Mouse (Mus musculus) lung, postnatal 36 days (tissue): ENCODE measurements around the gene Pcmt1.
A peak's percentile ranks its signal among the peaks of the same experiment; 100 is the strongest.

ENCODE experiments used
- DNase-seq: peaks from one replicate; pipeline ENCODE4 v3.0.0; 2022; ENCODE audit warnings: mixed read lengths

Gene Pcmt1

DNA sequence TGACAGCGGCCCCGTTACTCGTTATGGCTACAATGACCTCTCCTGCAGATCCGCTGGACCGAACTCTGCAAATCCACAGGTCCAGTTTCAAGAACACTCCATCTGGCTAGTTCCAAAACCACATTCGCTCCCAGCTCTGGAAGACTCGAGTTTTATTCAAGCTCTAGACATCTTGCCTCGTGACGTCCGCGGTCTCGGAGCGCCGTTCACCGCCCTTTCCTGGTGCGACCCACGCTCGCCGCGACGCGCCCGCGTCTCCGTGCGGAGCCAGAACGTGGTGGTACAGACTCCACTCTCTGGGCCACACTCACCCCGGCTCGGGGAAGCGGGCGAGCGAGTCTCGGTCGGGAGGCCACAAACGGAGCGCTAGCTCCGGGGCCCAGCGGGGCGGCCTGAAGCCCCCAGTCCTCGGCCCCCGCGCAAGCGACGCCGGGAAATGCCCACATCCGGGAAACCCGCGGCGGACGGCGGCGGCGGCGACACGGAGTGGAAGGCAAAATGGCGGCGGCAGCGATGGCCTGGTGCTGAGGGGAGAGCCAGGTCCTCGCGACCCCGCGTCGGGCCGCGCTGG lies at the start of gene Pcmt1, which contains the start of gene Lats1:
TSS of gene Pcmt1 (minus strand) at position 406 of the 571 bp plus-strand sequence.
TSS of gene Lats1 (plus strand) at position 484 of the 571 bp plus-strand sequence.
- DNase-seq: peak; percentile 83

DNA sequence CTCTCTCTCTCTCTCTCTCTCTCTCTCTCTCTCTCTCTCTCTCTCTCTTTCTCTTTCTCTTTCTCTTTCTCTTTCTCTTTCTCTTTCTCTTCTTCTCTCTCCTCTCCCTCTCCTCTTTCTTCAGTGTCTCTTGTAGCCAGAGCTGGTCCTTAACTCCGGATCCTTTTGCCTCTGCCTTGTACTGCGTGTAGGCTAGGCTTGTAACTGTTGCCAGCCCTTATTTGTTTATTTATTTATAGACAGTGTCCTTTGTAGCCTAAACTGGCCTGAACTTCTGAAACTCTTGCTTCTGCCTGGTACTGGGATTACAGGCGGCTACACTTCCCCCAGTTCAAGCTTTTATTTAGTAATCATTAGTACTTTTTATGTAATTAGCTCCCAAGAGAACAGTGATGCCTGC lies 46.1 kb upstream of the Pcmt1 start:
- no peak for DNase-seq

DNA sequence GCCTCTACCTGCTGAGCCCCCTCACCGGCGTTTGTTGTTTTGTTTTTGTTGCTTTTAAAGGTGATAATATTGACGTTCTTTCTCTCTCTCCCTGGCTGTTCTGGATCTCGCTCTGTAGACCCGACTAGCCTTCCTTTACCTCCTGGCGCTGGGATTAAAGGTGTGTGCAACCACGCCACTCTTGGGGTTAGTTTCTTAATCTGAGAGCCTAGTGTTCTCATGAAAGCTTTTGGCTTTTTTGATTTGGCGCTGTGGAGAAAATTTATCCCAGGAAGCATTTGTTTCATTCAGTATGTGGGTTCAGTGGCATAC lies 45.5 kb upstream of the Pcmt1 start:
- no peak for DNase-seq

DNA sequence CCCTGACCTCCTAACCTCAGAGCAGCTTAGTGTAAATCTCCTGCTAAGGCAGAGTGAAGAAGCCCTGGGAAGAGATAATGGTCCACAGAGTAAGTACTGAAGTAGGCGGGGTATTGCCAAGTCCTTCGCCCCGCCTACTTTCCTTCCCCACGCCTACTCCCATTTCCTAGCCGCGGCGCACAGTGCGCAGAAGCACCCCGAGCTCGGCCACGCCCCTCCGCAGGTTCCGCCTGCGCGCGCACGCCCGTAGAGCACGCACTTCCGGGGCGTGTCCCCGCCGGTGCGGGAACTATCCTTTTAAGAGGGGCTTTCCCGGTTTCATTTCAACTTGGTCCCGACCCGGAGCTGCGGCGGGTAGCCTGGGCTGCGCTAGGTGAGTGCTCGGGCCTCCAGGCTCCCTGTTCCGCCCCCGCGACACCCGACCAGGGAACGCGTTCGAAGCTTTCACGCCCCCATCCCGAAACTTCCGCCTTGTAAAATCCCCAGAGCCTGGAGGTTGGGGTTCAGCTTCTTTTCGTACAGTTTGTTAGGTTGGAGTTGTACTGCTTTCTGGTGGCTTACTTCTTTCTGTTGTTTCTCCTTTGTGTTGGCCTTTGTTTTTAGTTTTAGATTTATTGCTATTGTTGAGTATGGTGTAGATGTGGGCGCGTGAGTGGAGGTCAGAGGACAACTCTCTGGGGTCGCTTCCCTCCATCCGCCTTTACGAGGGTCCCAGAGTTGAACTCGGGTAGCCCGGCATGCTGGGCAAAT lies 45.0 kb upstream of the Pcmt1 start, which contains the start of gene Katna1:
TSS of gene Katna1 (plus strand) at position 250 of the 750 bp plus-strand sequence.
- DNase-seq: peak; percentile 97

- no peak for DNase-seq
Observed at GRCm38 (mm10) chr10:7715056-7715455, 34.1 kb upstream of the Pcmt1 start.

DNA sequence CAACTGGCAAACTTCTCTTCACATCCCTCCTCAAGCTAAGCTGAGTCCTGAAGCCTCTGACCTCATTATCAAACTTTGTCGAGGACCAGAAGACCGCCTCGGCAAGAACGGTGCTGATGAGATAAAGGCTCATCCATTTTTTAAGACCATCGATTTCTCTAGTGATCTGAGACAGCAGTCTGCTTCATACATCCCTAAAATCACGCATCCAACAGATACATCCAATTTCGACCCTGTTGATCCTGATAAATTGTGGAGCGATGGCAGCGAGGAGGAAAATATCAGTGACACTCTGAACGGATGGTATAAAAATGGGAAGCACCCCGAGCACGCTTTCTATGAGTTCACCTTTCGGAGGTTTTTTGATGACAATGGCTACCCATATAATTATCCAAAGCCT lies 31.6 kb upstream of the Pcmt1 start:
- no peak for DNase-seq

GRCm38 (mm10) chr10:7710121-7710520 lies 29.2 kb upstream of the Pcmt1 start:
- DNase-seq: no peak

GRCm38 (mm10) chr10:7702586-7702985 lies 21.6 kb upstream of the Pcmt1 start:
- no peak for DNase-seq

DNA sequence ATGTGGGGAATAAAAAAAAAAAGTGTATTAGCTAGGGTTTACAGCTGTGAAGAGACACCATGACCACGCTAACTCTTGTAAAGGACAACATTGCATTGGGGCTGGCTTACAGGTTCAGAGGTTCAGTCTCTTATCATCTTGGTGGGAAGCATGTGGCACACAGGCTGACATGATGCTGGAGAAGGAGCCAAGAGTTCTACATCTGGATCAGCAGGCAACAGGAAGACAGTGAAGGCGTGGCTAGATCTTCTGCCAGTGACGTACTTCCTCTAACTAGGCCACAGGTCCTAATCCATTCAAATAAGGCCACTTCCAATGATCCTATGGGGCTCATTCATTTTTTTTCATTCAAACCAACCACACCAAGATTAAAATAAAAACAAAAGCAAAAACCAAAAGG lies 19.2 kb upstream of the Pcmt1 start:
- DNase-seq: no peak

GRCm38 (mm10) chr10:7695286-7695685 lies 14.3 kb upstream of the Pcmt1 start:
- peak; percentile 6 for DNase-seq

- DNase-seq: no peak
Observed at GRCm38 (mm10) chr10:7686902-7687301, 6.0 kb upstream of the Pcmt1 start.

GRCm38 (mm10) chr10:7682249-7682648 lies 1.3 kb upstream of the Pcmt1 start:
- no peak for DNase-seq

GRCm38 (mm10) chr10:7681343-7682025 lies 548 bp upstream of the Pcmt1 start:
- DNase-seq: peak; percentile 71

DNA sequence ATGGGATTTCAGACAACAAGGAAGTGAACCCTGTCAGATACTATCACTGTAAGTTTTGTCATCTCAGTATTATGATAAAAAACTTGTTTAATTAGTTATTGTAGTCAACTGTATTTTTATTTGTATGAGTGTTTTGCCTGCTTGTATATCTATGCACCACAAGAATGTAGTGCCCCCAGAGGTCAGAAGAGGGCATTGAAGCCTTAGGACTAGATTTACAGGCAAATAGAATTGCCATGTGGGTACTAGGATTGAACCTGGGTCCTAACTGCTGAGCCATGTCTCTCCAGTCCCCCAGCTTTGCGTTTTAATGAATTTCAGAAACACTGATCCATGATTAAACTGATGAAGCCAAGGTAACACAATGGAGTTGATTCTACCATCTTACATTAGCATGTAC lies 7.3 kb downstream of the Pcmt1 start:
- DNase-seq: peak; percentile 71

DNA sequence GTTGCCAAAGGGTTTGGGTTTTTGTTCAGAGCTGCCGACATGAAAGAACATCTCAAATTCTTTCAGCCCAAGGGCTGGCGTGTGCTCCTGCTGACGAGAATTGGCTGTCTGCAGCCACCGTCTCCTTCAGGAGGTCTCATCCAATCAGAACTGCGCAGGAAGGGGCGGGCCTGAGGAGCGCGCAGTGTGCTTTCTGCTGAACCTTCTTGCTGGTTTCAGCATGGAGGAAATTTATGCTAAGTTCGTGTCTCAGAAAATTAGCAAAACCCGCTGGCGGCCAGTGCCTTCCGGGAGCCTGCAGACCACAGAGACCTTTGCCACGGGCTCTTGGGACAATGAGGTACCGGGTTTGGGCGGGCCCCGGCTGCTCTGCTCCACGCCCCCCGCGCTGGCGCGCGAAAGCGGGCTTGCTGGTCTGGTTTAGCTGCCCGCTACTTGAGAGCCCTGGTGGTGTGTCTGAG lies 13.6 kb downstream of the Pcmt1 start, which contains the start of gene Nup43:
TSS of gene Nup43 (plus strand) at position 162 of the 461 bp plus-strand sequence.
- peak; percentile 94 for DNase-seq

GRCm38 (mm10) chr10:7664889-7665288 lies 16.0 kb downstream of the Pcmt1 start:
- no peak for DNase-seq

DNA sequence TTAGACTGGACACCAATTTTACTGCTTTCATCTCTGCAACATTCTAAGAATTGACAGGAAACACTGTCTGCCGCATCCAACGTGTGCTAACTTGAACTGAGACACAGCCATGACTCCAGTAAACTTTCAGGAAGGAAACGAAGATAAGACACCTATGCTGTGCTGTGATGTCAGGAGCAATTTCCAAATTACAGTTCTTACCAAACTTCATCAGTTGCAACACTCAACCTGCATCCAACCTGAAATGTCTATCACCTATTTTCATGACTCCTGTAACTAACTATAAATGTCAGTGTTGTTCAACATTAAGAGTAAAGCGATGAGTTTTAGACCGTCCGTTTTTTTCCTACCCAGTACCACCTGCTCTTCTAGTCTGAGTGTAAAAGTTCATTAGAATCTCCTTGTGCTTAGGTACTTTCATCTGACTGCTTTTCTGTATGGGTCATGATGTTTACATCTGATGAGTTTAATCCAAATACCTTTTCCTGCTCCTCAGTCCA lies 16.9 kb downstream of the Pcmt1 start:
- DNase-seq: no peak

DNA sequence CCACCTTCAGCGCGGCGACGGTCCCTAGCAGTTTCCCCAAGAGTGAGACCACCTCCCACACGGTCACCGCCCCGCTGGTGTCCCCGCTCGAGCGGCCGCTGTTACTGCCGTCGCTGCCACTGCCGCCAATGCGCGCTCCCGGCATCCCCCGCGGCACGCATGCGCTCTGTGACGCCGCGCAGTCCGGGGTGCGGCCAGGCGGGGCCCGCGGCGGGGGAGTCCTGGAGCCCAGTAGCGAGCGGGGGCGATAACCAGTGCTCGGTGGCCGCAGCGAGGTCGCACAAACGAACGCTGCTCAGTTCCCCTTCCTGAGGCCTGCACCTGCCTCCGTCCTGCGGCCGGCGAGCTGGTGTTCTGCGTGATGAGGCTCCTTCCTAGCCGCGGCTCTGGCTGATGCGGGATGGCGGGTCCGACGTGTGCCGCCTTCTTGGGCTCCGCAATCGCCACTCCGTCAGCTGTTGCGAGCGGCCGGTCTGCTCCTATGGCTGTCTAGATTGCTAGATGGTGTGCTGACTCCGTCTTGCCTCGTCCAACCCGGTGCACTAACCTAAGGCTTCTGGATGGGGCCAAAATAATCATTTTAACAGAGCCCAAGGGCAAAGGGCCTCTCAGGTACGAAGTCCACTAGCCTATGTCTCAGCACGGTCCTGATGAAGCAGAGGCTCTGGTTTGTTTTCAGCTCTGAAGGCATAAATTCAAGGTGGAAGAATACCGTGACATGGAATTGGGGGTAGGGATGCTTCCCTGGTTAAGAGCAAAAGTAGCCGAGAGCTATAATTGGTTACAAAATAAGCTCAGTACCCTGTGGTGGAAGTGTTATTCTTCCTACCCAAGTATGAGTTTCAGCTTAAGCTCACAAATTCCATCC lies 17.5 kb downstream of the Pcmt1 start:
- peak; percentile 90 for DNase-seq

DNA sequence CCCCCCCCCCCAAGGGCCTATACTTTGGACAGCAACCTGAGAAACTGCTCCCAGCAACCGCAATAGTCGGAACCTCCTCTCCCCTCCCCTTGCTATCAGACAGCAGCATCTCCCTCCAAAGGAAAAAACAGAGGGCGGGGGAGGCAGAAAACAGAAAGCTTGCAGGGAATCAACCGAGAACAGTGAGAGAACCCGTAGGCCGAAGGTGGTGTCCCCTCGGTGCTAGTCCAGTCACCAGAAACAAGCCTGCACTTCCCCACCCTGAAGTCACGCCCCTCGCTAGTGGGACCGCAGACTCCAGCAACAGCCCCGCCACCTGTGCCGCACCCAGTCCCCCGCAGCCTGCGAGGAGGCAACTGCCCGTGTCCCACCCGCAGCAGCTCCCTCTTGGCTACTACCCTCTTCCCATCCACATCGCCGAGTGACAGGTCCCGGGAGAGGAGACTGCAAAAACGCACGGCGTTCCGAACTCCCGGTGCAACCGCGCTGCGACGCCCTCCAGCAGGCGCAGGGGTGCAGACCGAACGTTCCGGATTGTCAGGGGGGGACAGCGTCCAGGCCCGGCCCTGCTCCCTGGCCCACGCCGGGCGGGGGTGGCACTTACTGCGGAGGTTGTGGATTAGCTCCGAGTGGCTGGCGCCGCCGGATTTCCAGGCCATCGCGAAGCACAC lies 18.3 kb downstream of the Pcmt1 start:
- peak; percentile 56 for DNase-seq

GRCm38 (mm10) chr10:7651057-7651456 lies 29.9 kb downstream of the Pcmt1 start:
- no peak for DNase-seq

DNA sequence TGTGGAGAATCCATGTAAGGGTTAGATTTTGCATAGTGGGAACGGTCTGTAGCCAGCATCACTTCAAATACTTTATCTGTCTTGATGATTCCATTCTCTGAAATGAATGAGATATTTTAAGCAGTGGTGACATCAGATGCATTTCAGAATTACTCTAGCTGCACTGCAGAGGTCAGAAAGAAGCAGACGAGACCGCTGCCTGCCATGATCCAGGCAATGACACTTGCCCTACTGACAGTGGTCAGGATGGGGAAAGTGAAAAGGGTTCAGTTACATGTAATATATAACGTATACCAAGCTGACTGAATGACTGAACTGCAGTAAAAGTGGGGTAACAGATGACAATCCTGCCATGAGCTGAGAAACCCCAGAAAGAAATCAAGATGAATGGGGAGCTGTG lies 31.9 kb downstream of the Pcmt1 start:
- no peak for DNase-seq

DNA sequence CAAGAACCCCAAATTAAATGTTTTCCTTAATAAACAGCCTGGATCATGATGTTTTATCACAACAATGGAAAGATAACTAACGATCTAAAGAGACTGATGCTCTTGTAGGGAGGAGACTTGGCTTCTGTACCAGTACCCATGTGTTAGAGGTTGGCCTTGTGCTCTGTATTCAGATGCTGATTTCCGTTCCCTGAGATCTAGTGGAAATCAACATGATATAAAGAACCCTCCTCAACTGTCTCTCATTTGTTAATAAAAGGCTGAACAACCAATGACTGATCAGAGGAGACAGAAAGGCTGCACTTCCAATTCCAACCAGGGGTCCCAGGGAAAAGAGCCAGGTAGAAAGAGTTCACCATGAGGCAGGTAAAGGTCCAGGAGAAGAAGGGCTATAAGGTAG lies 35.0 kb downstream of the Pcmt1 start:
- no peak for DNase-seq
